Mouse (Mus musculus): Measurements from ENCODE around the gene Gm49450. TPM values are rescaled to one million over a fixed set of nuclear protein-coding genes. Genes with fewer than 3 reads are reported as not detected.
"Not testable (repeated sequence)": the region's sequence is repeated elsewhere in the genome, so short reads cannot be mapped to it uniquely, and the experiment has no call there.

Gene Gm49450
- polyA plus RNA-seq, 1 experiment from 2014 or later = not detected

GRCm38 (mm10) chr15:98951122-98952062 is 2.0 kb downstream of the Gm49450 start:
- peak overlapping the region; percentile 77 for H3K4me3 ChIP-seq
- H3K27me3 ChIP-seq; ATAC-seq (ENCODE audit: insufficient number of reproducible peaks, insufficient read depth, low FRiP score, low TSS enrichment, low read depth); H3K9me3 ChIP-seq: not testable (repeated sequence)
- peak overlapping the region; percentile 81; the same call in 1 of the 2 replicates for H3K27ac ChIP-seq
- H3K9ac ChIP-seq = peak overlapping the region; percentile 95
- H3K36me3 ChIP-seq = peaks cover 14% of the 10 kb centered on the region
- WGBS = 86% methylated on average over 11 of the region's 15 CpGs
- H3K4me1 ChIP-seq = peaks cover 18% of the 10 kb centered on the region
- H3K4me2 ChIP-seq = peak overlapping the region; percentile 77

DNA sequence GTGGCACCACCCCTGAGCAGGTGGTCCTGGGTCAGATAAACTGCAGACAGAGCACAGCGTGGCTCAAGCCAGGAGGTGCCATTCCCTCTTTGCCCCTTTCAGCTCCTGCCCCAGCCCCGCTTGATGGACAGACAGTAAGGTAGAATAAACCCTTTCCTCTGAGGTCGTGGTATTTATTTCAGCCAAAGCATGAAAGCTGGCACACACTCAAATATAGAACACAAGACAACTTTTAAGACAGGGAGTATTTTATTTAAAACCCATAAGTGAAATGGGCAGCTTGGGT is 3.8 kb downstream of the Gm49450 start:
- Histone ChIP-seq H3K9ac (no peak overlapping the region), H3K27ac (no peak overlapping the region), H3K4me2 (no peak overlapping the region), H3K4me3 (no peak overlapping the region), H3K4me1 (peaks cover 13% of the 10 kb centered on the region), H3K36me3 (peaks cover 14% of the 10 kb centered on the region), H3K27me3 (no peaks in the 10 kb centered on the region), H3K9me3 (0 out of 2 replicates have a peak, but pooled peaks cover 3% of the 10 kb centered on the region)
- 65% methylated on average over 3 of the region's 3 CpGs for WGBS
- no peak for ATAC-seq (ENCODE audit: insufficient number of reproducible peaks, insufficient read depth, low FRiP score, low TSS enrichment, low read depth)

GRCm38 (mm10) chr15:98948857-98949606 is 4.3 kb downstream of the Gm49450 start:
- ATAC-seq (ENCODE audit: insufficient number of reproducible peaks, insufficient read depth, low FRiP score, low TSS enrichment, low read depth) = no peak
- H3K4me2 ChIP-seq = no peak overlapping the region
- H3K27me3 ChIP-seq = no peaks in the 10 kb centered on the region
- H3K9me3 ChIP-seq = 0 out of 2 replicates have a peak, but pooled peaks cover 5% of the 10 kb centered on the region
- H3K4me1 ChIP-seq = peaks cover 9% of the 10 kb centered on the region
- H3K9ac ChIP-seq = no peak overlapping the region
- peaks cover 14% of the 10 kb centered on the region for H3K36me3 ChIP-seq
- H3K4me3 ChIP-seq = no peak overlapping the region
- WGBS = 70% methylated on average over 6 of the region's 6 CpGs
- no peak overlapping the region for H3K27ac ChIP-seq

DNA sequence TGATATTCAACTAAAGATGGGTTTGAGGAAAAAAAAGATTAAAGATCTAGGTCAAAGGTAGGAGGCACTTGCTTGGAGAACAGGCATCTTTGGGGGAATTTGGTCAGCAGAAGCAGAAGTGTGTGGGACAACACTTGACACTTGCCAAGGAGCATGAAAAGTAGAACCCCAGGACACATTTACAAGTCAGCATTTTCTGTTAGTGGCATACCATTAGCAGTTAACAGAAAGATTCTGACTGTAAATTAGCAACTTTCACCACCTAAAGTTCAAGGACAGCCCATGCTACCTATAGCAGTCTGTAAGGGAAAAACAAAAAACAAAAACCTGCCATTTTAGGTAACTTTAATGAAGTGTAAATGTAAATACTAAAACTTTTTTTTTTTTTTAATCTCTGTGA is 5.0 kb downstream of the Gm49450 start:
- H3K27me3 ChIP-seq = no peaks in the 10 kb centered on the region
- peaks cover 7% of the 10 kb centered on the region for H3K4me1 ChIP-seq
- H3K4me2 ChIP-seq = no peak overlapping the region
- 0 out of 2 replicates have a peak, but pooled peaks cover 5% of the 10 kb centered on the region for H3K9me3 ChIP-seq
- no peak overlapping the region for H3K4me3 ChIP-seq
- H3K9ac ChIP-seq = no peak overlapping the region
- no peak for ATAC-seq (ENCODE audit: insufficient number of reproducible peaks, insufficient read depth, low FRiP score, low TSS enrichment, low read depth)
- H3K36me3 ChIP-seq = peaks cover 14% of the 10 kb centered on the region
- no peak overlapping the region for H3K27ac ChIP-seq

DNA sequence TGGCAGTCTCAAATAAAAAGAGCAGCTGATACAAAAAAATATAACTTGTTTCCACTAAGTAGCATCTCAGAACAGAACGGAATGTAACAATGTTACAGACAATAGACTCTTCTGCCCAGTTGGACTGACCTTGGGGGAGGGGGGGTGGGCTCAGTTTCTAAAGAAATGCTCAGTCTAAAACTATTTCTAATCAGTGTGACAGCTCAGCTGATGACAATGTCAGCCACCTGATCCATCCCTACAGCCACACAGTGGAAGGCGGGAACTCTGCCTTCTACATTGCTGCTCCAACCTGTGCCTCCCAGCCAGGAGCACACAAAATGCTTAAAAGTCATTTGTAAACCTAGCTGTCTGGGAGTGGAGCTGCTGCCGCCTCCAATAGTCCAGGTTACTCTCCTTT is 5.5 kb downstream of the Gm49450 start:
- Histone ChIP-seq H3K9ac (no peak overlapping the region), H3K27me3 (no peaks in the 10 kb centered on the region), H3K4me2 (no peak overlapping the region), H3K4me1 (peaks cover 7% of the 10 kb centered on the region), H3K4me3 (no peak overlapping the region), H3K27ac (no peak overlapping the region), H3K9me3 (0 out of 2 replicates have a peak, but pooled peaks cover 5% of the 10 kb centered on the region), H3K36me3 (peaks cover 14% of the 10 kb centered on the region)
- 45% methylated on average over 3 of the region's 3 CpGs for WGBS
- ATAC-seq (ENCODE audit: insufficient number of reproducible peaks, insufficient read depth, low FRiP score, low TSS enrichment, low read depth) = no peak

DNA sequence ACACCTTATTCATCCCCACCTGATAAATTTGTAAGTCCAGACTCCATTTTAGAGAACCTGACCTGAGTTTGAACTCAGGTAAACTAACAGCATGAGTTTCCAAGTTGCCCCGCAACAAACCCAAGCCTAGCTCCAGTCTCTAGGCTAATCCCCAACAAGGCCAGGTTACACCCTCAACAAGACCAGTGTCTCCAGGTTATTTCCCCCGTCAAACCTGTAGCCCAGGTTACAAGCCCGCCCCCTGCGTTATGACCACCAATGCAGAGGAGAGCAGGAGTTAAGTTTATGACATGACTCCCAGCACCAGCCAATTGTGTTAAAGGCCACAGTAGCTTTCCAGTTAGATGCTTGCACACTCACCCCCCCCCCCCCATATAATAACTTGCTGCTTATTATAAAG is 10.2 kb downstream of the Gm49450 start:
- Histone ChIP-seq H3K27me3 (no peaks in the 10 kb centered on the region), H3K9ac (no peak overlapping the region), H3K4me2 (no peak overlapping the region), H3K36me3 (no peaks in the 10 kb centered on the region), H3K9me3 (0 out of 2 replicates have a peak, but pooled peaks cover 5% of the 10 kb centered on the region), H3K4me3 (no peak overlapping the region), H3K27ac (no peak overlapping the region), H3K4me1 (no peaks in the 10 kb centered on the region)
- WGBS = 67% methylated on average over 4 of the region's 4 CpGs
- no peak for ATAC-seq (ENCODE audit: insufficient number of reproducible peaks, insufficient read depth, low FRiP score, low TSS enrichment, low read depth)

DNA sequence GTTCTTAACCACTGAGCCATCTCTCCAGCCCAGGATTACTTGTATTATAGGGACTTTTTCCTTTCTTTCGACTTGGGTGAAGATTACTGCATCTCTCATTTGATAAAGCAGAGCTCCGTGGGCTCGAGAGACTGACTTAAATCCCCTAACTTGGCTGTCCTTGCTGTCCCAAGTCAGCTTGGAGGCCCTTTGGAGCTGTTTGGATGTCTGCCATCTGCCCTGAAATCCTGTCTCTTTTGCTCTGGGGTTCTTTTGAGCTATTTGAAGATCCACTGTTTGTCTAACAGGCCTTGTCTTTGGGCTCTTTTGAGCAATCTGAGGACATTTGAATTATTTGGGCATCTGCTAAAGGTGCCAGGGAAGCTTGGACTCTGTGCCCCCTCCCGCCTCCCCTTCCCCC is 11.3 kb downstream of the Gm49450 start:
- no peaks in the 10 kb centered on the region for H3K36me3 ChIP-seq
- WGBS = 83% methylated on average over 4 of the region's 4 CpGs
- H3K9ac ChIP-seq = no peak overlapping the region
- 0 out of 2 replicates have a peak, but pooled peaks cover 5% of the 10 kb centered on the region for H3K9me3 ChIP-seq
- no peaks in the 10 kb centered on the region for H3K4me1 ChIP-seq
- H3K4me2 ChIP-seq = no peak overlapping the region
- no peaks in the 10 kb centered on the region for H3K27me3 ChIP-seq
- no peak overlapping the region for H3K4me3 ChIP-seq
- no peak overlapping the region for H3K27ac ChIP-seq
- ATAC-seq (ENCODE audit: insufficient number of reproducible peaks, insufficient read depth, low FRiP score, low TSS enrichment, low read depth) = no peak

- no peak for ATAC-seq (ENCODE audit: insufficient number of reproducible peaks, insufficient read depth, low FRiP score, low TSS enrichment, low read depth)
- Histone ChIP-seq H3K9me3 (0 out of 2 replicates have a peak, but pooled peaks cover 5% of the 10 kb centered on the region), H3K27ac (no peak overlapping the region), H3K4me3 (no peak overlapping the region), H3K9ac (no peak overlapping the region), H3K36me3 (no peaks in the 10 kb centered on the region), H3K4me1 (no peaks in the 10 kb centered on the region), H3K4me2 (no peak overlapping the region), H3K27me3 (no peaks in the 10 kb centered on the region)
- WGBS = 72% methylated on average over 2 of the region's 2 CpGs
Observed at GRCm38 (mm10) chr15:98941539-98941938, 11.8 kb downstream of the Gm49450 start.

DNA sequence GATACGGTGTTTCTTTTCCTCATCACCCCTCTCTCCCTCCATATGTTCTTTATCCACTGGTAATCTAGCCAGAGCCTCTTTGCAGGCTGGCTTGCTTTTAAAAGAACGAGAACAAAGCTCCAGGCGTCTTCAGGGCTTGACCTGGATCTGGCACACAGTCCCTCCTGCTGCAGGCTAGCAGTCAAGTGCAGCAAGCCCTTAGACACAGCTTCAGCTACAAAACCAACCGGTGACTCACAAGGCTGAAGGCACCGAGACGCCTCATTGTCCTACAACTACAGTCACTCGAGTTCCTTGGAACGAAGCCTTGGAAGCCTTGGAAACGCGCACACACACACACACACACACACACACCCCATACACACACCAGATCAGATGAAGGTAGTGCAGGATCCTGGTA is 12.5 kb downstream of the Gm49450 start:
- H3K27me3 ChIP-seq = no peaks in the 10 kb centered on the region
- H3K4me1 ChIP-seq = peaks cover 1% of the 10 kb centered on the region
- no peak for ATAC-seq (ENCODE audit: insufficient number of reproducible peaks, insufficient read depth, low FRiP score, low TSS enrichment, low read depth)
- no peak overlapping the region for H3K4me2 ChIP-seq
- 0 out of 2 replicates have a peak, but pooled peaks cover 5% of the 10 kb centered on the region for H3K9me3 ChIP-seq
- H3K27ac ChIP-seq = no peak overlapping the region
- H3K9ac ChIP-seq = no peak overlapping the region
- 70% methylated on average over 10 of the region's 10 CpGs for WGBS
- no peak overlapping the region for H3K4me3 ChIP-seq
- H3K36me3 ChIP-seq = no peaks in the 10 kb centered on the region

DNA sequence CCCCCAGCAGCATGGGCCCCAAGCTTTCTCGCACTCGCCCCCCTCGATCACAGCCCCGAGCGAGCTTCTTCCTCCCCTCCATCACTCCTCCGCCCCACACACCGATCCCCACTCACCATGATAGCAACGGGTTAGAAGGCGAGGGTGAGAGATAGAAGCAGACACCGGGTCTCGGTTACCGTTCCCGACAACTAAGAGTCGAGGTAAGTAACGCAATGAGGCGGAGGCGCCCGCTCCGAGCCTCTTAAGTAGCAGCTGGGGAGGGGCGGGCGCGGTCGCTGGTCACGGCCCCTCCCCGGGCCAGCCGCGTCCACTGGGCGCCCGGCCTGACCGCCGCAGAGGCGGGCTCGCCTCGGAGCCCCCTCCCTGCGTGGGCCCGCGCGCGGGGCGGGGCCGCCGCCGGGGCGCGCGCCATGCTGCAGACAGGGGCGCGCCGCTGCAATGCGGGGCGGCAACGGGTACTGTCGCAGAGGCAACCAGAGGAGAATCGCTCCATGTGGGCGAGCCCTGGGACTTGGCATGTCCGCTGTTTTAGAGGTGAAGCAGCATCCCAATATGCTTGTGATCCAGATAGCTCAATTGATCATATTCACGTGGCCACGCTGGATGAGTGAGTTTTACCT is 19.0 kb downstream of the Gm49450 start, which contains the start of gene Tuba1b:
TSS of gene Tuba1b (minus strand) at position 349 of the 623 bp plus-strand sequence.
- peaks cover 19% of the 10 kb centered on the region for H3K4me1 ChIP-seq
- H3K9ac ChIP-seq = peak within 1 kb of the TSS; percentile 95
- ATAC-seq (ENCODE audit: insufficient number of reproducible peaks, insufficient read depth, low FRiP score, low TSS enrichment, low read depth) = peak; percentile 94
- H3K27ac ChIP-seq = peak within 1 kb of the TSS; percentile 99
- H3K36me3 ChIP-seq = peaks cover 9% of the 10 kb centered on the region
- H3K27me3 ChIP-seq = no peaks in the 10 kb centered on the region
- H3K9me3 ChIP-seq = no peaks in the 10 kb centered on the region
- under 1% methylated on average over 58 of the region's 58 CpGs for WGBS
- peak within 1 kb of the TSS; percentile 76 for H3K4me3 ChIP-seq
- H3K4me2 ChIP-seq = peak within 1 kb of the TSS; percentile 88

DNA sequence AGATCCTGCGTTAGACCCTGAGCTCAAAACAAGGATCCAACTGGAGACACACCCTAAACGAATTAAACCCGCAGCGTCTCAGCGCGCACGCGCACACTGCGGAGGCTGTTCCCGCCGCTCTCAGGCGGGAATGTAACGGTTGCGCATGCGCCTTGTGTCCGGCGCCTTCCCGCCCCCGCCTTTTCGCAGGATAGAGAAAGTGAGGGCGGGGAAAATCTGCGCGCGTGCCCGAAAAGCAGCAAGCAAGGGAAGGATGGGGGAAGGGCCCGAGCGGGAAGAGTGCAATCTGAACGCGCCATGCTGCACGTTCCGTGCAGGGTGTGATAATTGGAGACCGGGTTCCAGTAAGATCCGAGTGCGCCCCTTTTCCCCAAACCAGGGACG is 19.5 kb downstream of the Gm49450 start:
- Histone ChIP-seq H3K4me3 (peak overlapping the region; percentile 76), H3K27me3 (no peaks in the 10 kb centered on the region), H3K4me1 (peaks cover 20% of the 10 kb centered on the region), H3K27ac (peak overlapping the region; percentile 99), H3K36me3 (peaks cover 9% of the 10 kb centered on the region), H3K4me2 (peak overlapping the region; percentile 88), H3K9ac (peak overlapping the region; percentile 95), H3K9me3 (no peaks in the 10 kb centered on the region)
- under 1% methylated on average over 35 of the region's 35 CpGs for WGBS
- ATAC-seq (ENCODE audit: insufficient number of reproducible peaks, insufficient read depth, low FRiP score, low TSS enrichment, low read depth) = peak; percentile 81

All from embryonic facial prominence, embryonic 13.5 days (tissue).